Mouse (Mus musculus) heart, embryonic 12.5 days (tissue): ENCODE data around the gene Ssrp1. TPM values are rescaled to one million over a fixed set of nuclear protein-coding genes. Genes with fewer than 3 reads are reported as not detected.
A peak's percentile ranks its signal among the peaks of the same experiment; 100 is the strongest.

Experiments
- ATAC-seq: fragments of 200-750 bp; cut with Nextera tagmentation; 2 replicates; pipeline ENCODE4 v1.8.0; 2017; ENCODE audit warnings: moderate TSS enrichment, moderate library complexity; ENCODE audit not compliant: insufficient number of reproducible peaks, low FRiP score
- H3K27ac ChIP-seq: fragments of 300-500 bp; sonication (generic); 2 replicates; pipeline ENCODE4 v1.5.1; 2016; ENCODE audit warnings: mild to moderate bottlenecking, moderate library complexity; ENCODE audit not compliant: poor library complexity, severe bottlenecking
- H3K27me3 ChIP-seq: fragments of 300-500 bp; sonication (generic); replicated peaks from 2 replicates; pipeline ENCODE4 v1.6.1; 2016; ENCODE audit warnings: mild to moderate bottlenecking, moderate library complexity
- H3K36me3 ChIP-seq: fragments of 300-500 bp; sonication (generic); 2 replicates; pipeline ENCODE4 v1.6.1; 2016; ENCODE audit warnings: mild to moderate bottlenecking, moderate library complexity
- H3K4me1 ChIP-seq: fragments of 300-500 bp; sonication (generic); replicated peaks from 2 replicates; pipeline ENCODE4 v1.6.1; 2016; ENCODE audit warnings: mild to moderate bottlenecking
- H3K4me2 ChIP-seq: fragments of 300-500 bp; sonication (generic); 2 replicates; pipeline ENCODE4 v1.6.1; 2016; ENCODE audit warnings: mild to moderate bottlenecking, moderate library complexity
- H3K4me3 ChIP-seq: fragments of 300-500 bp; sonication (generic); 2 replicates; pipeline ENCODE4 v1.5.1; 2016; ENCODE audit warnings: mild to moderate bottlenecking
- H3K9ac ChIP-seq: fragments of 300-500 bp; sonication (generic); 2 replicates; pipeline ENCODE4 v1.6.1; 2016; ENCODE audit warnings: mild to moderate bottlenecking, moderate library complexity
- H3K9me3 ChIP-seq: fragments of 300-500 bp; sonication (generic); replicated peaks from 2 replicates; pipeline ENCODE4 v1.6.1; 2016; ENCODE audit warnings: mild to moderate bottlenecking, moderate library complexity
- WGBS: fragments of 180-500 bp; shearing (Covaris S2); methylation state at CpG from one replicate; pipeline ENCODE4 v1.1.7; 2016; 5-methylcytosine and 5-hydroxymethylcytosine counted together
- polyA plus RNA-seq: library from polyadenylated mRNA; unstranded; fragments of >200 nt; fragmentation: Nextera tagmentation; extraction: Ambion mirVana; gene quantifications from 2 replicates; pipeline ENCODE4 v1.2.1, GENCODE M21; 2016

Gene Ssrp1
- polyA plus RNA-seq, 1 experiment from 2014 or later = 151 TPM

- Histone ChIP-seq H3K36me3 (peaks cover 25% of the 10 kb centered on the region), H3K4me3 (peak overlapping the region; percentile 70), H3K4me2 (peak overlapping the region; percentile 77), H3K4me1 (peaks cover 15% of the 10 kb centered on the region), H3K9ac (peak overlapping the region; percentile 94), H3K27me3 (no peaks in the 10 kb centered on the region), H3K9me3 (no peaks in the 10 kb centered on the region), H3K27ac (no peak overlapping the region)
- ATAC-seq = 0 out of 2 replicates have a peak, but pooled peaks have one; percentile 27
- 6% methylated on average over 11 of the region's 11 CpGs for WGBS
These were observed 457 bp upstream of the Ssrp1 start for GRCm38 (mm10) chr2:85036507-85037046.

- ATAC-seq = no peak
- Histone ChIP-seq H3K9ac (peak overlapping the region; percentile 94), H3K4me1 (peaks cover 15% of the 10 kb centered on the region), H3K9me3 (no peaks in the 10 kb centered on the region), H3K27ac (no peak overlapping the region), H3K4me2 (peak overlapping the region; percentile 77), H3K27me3 (no peaks in the 10 kb centered on the region), H3K4me3 (peak overlapping the region; percentile 70), H3K36me3 (peaks cover 42% of the 10 kb centered on the region)
- 82% methylated on average over 13 of the region's 13 CpGs for WGBS
These were observed 1.3 kb downstream of the Ssrp1 start for GRCm38 (mm10) chr2:85038336-85038735.

DNA sequence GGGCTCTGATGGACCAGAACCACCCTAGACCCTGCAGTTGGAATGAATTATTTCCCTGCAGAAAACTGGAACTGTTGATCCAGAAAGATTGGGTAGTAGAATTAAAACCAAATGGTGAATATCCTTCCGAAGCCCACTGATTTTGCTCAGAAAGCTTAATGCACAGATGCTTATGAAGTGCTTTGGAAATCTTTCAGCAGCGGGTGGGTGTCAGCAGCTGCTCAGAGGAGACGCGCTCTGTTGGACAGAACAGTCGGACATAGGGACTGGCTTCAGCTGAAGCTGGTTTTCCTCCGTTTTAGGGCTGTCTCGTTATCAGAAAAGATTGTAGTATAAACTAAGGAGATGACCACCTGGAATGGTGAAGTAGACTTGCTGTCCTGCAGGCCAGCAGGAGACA lies 6.6 kb downstream of the Ssrp1 start:
- Histone ChIP-seq H3K36me3 (peaks cover 80% of the 10 kb centered on the region), H3K4me2 (no peak overlapping the region), H3K9me3 (no peaks in the 10 kb centered on the region), H3K27ac (no peak overlapping the region), H3K9ac (no peak overlapping the region), H3K4me3 (no peak overlapping the region), H3K4me1 (peaks cover 13% of the 10 kb centered on the region), H3K27me3 (no peaks in the 10 kb centered on the region)
- no peak for ATAC-seq
- 87% methylated on average over 7 of the region's 7 CpGs for WGBS

- Histone ChIP-seq H3K4me2 (no peak overlapping the region), H3K4me3 (no peak overlapping the region), H3K4me1 (peaks cover 35% of the 10 kb centered on the region), H3K36me3 (peaks cover 59% of the 10 kb centered on the region), H3K9ac (no peak overlapping the region), H3K9me3 (no peaks in the 10 kb centered on the region), H3K27ac (no peak overlapping the region), H3K27me3 (no peaks in the 10 kb centered on the region)
- ATAC-seq = no peak
- 67% methylated on average over 8 of the region's 8 CpGs for WGBS
These were observed 9.2 kb downstream of the Ssrp1 start for GRCm38 (mm10) chr2:85046222-85046621.

- H3K4me1 ChIP-seq = peaks cover 40% of the 10 kb centered on the region
- H3K9me3 ChIP-seq = no peaks in the 10 kb centered on the region
- H3K9ac ChIP-seq = peak overlapping the region; percentile 91; the same call in 1 of the 2 replicates
- no peak for ATAC-seq
- WGBS = 54% methylated on average over 10 of the region's 10 CpGs
- H3K4me2 ChIP-seq = peak overlapping the region; percentile 83
- no peaks in the 10 kb centered on the region for H3K27me3 ChIP-seq
- H3K4me3 ChIP-seq = peak overlapping the region; percentile 84
- peaks cover 56% of the 10 kb centered on the region for H3K36me3 ChIP-seq
- H3K27ac ChIP-seq = peak overlapping the region; percentile 93; the same call in 1 of the 2 replicates
These were observed 10.0 kb downstream of the Ssrp1 start for GRCm38 (mm10) chr2:85047081-85047480.

GRCm38 (mm10) chr2:85047596-85048167 lies 10.6 kb downstream of the Ssrp1 start, which contains the start of gene Tnks1bp1:
Gene Tnks1bp1 (plus strand): TSS chr2:85048022.
- peak within 1 kb of the TSS; percentile 83 for H3K4me2 ChIP-seq
- 1% methylated on average over 42 of the region's 42 CpGs for WGBS
- peak within 1 kb of the TSS; percentile 91 for H3K9ac ChIP-seq
- H3K9me3 ChIP-seq = no peaks in the 10 kb centered on the region
- no peaks in the 10 kb centered on the region for H3K27me3 ChIP-seq
- peaks cover 46% of the 10 kb centered on the region for H3K4me1 ChIP-seq
- peak within 1 kb of the TSS; percentile 84 for H3K4me3 ChIP-seq
- peaks cover 56% of the 10 kb centered on the region for H3K36me3 ChIP-seq
- peak; percentile 89 for ATAC-seq
- peak within 1 kb of the TSS; percentile 93 for H3K27ac ChIP-seq

DNA sequence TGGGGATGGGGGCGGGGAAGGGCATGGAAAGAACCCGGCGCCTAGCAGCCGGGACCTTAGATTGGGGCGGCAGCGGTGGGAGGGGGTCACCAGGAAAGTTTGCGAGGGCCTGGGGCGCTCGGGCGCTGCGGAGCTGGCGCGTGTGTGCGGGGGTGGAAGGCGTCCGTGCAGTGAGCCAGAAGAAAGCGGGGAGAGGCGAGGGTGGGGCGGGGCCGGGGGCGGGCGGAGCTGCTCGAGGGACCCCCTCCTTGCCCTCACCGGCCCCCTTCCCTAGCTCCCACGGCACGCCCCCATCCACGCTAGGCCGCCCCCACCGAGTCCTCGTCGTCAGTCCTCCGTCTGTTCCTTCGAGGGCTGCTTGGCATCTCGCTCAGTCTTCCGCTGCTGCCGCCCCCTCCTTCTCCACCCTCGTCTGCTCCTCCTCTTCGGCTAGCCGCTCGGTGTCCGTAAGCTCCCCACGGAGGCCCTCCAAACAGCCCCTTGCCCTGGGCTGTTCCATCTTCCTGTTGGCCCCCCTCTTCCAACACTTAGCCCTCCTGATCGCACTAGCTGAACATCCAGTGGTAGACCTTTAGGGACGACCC lies 11.2 kb downstream of the Ssrp1 start:
- peak; percentile 61 for ATAC-seq
- H3K9ac ChIP-seq = peak overlapping the region; percentile 91
- peak overlapping the region; percentile 93 for H3K27ac ChIP-seq
- 1% methylated on average over 43 of the region's 44 CpGs for WGBS
- peak overlapping the region; percentile 83 for H3K4me2 ChIP-seq
- peaks cover 49% of the 10 kb centered on the region for H3K4me1 ChIP-seq
- H3K9me3 ChIP-seq = no peaks in the 10 kb centered on the region
- peaks cover 56% of the 10 kb centered on the region for H3K36me3 ChIP-seq
- peak overlapping the region; percentile 84 for H3K4me3 ChIP-seq
- no peaks in the 10 kb centered on the region for H3K27me3 ChIP-seq

GRCm38 (mm10) chr2:85049277-85049676 lies 12.2 kb downstream of the Ssrp1 start:
- H3K4me2 ChIP-seq = peak overlapping the region; percentile 83
- no peak for ATAC-seq
- peaks cover 52% of the 10 kb centered on the region for H3K4me1 ChIP-seq
- peak overlapping the region; percentile 84; the same call in 1 of the 2 replicates for H3K4me3 ChIP-seq
- no peaks in the 10 kb centered on the region for H3K9me3 ChIP-seq
- H3K9ac ChIP-seq = no peak overlapping the region
- no peaks in the 10 kb centered on the region for H3K27me3 ChIP-seq
- peak overlapping the region; percentile 68 for H3K27ac ChIP-seq
- peaks cover 56% of the 10 kb centered on the region for H3K36me3 ChIP-seq
- 74% methylated on average over 4 of the region's 4 CpGs for WGBS

DNA sequence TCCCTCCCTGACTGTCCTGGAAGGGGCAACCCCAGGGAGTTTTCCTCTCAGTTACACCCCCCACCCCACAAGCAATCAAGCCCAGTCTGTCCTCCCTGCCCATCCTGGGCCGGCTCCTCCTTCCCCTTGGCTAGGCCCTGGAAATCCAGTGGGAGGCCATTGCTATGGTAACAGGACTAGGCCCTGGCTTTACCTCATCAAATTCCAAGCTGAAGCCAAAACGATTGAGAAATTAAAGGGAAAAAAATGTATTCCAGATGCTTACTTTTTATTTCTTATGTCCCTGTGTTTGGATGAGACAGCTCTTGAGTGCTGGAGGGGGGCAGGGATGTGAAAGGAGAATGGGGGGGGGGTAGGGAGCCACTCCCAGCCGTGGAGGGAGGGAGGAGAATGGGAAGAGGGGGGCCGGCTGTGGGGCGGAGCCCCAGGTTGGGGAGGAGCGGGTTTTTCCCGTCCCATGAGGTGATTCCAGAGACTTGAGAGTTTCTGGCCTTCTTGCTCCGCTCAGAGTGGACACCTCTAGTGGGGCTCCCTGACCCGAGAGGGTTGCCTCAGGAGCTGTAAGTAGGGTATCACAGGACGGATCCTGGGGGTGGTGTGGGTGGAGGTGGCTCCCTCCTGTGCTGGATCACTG lies 13.1 kb downstream of the Ssrp1 start:
- peak overlapping the region; percentile 59; the same call in 1 of the 2 replicates for H3K9ac ChIP-seq
- peak overlapping the region; percentile 43 for H3K4me3 ChIP-seq
- WGBS = 13% methylated on average over 9 of the region's 10 CpGs
- peak overlapping the region; percentile 68 for H3K4me2 ChIP-seq
- ATAC-seq = peak; percentile 33; the same call in 1 of the 2 replicates
- H3K27ac ChIP-seq = peak overlapping the region; percentile 68
- H3K36me3 ChIP-seq = peaks cover 57% of the 10 kb centered on the region
- H3K9me3 ChIP-seq = no peaks in the 10 kb centered on the region
- H3K4me1 ChIP-seq = peaks cover 52% of the 10 kb centered on the region
- H3K27me3 ChIP-seq = no peaks in the 10 kb centered on the region

GRCm38 (mm10) chr2:85050746-85051145 lies 13.7 kb downstream of the Ssrp1 start:
- WGBS = 27% methylated on average over 9 of the region's 9 CpGs
- H3K36me3 ChIP-seq = peaks cover 56% of the 10 kb centered on the region
- no peaks in the 10 kb centered on the region for H3K27me3 ChIP-seq
- H3K9ac ChIP-seq = peak overlapping the region; percentile 59
- H3K4me2 ChIP-seq = peak overlapping the region; percentile 68
- peak overlapping the region; percentile 68 for H3K27ac ChIP-seq
- peaks cover 54% of the 10 kb centered on the region for H3K4me1 ChIP-seq
- H3K9me3 ChIP-seq = no peaks in the 10 kb centered on the region
- ATAC-seq = no peak
- H3K4me3 ChIP-seq = peak overlapping the region; percentile 43
